Mouse (Mus musculus): ENCODE data around the gene Atxn1. TPM values are rescaled to one million over a fixed set of nuclear protein-coding genes. Genes with fewer than 3 reads are reported as not detected.

Atxn1 gene
- 100 to 1,000 TPM in 1 of 2 experiments, 10 to 100 TPM in 1; 91.3 to 126 TPM for total RNA-seq (2021)

GRCm38 (mm10) chr13:45964853-45965593, at the start of gene Atxn1:
TSS of gene Atxn1 (minus strand) at chr13:45965008.
- intact Hi-C loops (cut with DNase I): loop anchor here (2.0 kb wide), 1 partner anchor 198 kb away; no protein-coding TSS in a partner anchor
- DNase-seq: peak; percentile 72

- DNase-seq: no peak
- intact Hi-C loops (cut with DNase I): no loop called here
These were observed 46.4 kb upstream of the Atxn1 start for GRCm38 (mm10) chr13:46011232-46011631.

- intact Hi-C loops (cut with DNase I): no loop called here
- DNase-seq: no peak
These were observed 45.3 kb upstream of the Atxn1 start for GRCm38 (mm10) chr13:46010075-46010474.

GRCm38 (mm10) chr13:46008831-46009666, 44.2 kb upstream of the Atxn1 start:
- intact Hi-C loops (cut with DNase I): no loop called here
- DNase-seq: peak; percentile 40

- intact Hi-C loops (cut with DNase I): no loop called here
- peak; percentile 38 for DNase-seq
These were observed 41.6 kb upstream of the Atxn1 start for GRCm38 (mm10) chr13:46006211-46007102.

GRCm38 (mm10) chr13:46005656-46006055, 40.8 kb upstream of the Atxn1 start:
- DNase-seq: no peak
- intact Hi-C loops (cut with DNase I): no loop called here

DNA sequence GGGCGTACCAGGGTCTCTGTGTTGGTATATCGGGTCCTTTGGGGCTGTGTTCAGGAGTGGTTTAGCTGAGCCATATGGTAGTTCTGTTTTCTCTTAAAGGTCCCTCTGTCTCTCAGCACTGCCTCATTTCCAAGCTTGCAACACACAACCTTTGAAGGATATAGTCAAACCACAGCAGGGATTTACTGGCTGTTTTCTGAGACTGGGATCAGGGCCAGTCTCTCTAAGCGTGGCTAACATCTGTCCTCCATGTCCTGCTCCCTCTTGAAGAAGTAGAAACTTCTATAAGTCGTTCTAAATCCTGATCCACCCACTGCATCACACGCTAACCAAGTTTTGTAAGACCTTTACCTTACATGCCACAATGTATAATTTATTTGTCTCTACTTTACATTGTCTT, 36.5 kb upstream of the Atxn1 start:
- DNase-seq: no peak
- intact Hi-C loops (cut with DNase I): no loop called here

GRCm38 (mm10) chr13:45992953-45993352, 28.1 kb upstream of the Atxn1 start:
- DNase-seq: no peak
- intact Hi-C loops (cut with DNase I): no loop called here

GRCm38 (mm10) chr13:45990486-45990885, 25.7 kb upstream of the Atxn1 start:
- intact Hi-C loops (cut with DNase I): no loop called here
- no peak for DNase-seq

DNA sequence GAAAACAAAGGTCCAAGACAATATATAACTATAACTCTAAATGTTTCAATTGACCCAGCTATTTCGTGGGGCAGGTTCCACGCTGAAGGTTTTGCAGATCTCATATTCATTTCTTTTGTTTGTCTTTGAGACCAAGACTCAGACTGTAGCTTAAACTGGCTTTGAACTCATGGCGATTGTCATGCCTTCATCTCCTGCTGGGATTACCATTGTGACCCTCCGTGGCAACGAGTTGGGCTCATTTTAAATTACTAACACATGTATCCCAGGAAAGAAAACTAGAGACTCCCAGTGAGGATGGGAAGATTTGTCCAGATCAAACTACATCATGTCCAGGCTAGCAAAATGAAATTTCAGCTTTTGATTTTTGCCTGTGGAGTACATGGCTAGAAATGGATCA, 14.4 kb upstream of the Atxn1 start:
- no peak for DNase-seq
- intact Hi-C loops (cut with DNase I): no loop called here

GRCm38 (mm10) chr13:45976894-45977293, 12.1 kb upstream of the Atxn1 start:
- peak; percentile 64 for DNase-seq
- intact Hi-C loops (cut with DNase I): no loop called here

- intact Hi-C loops (cut with DNase I): no loop called here
- DNase-seq: no peak
These were observed 9.8 kb upstream of the Atxn1 start for GRCm38 (mm10) chr13:45974651-45975050.

DNA sequence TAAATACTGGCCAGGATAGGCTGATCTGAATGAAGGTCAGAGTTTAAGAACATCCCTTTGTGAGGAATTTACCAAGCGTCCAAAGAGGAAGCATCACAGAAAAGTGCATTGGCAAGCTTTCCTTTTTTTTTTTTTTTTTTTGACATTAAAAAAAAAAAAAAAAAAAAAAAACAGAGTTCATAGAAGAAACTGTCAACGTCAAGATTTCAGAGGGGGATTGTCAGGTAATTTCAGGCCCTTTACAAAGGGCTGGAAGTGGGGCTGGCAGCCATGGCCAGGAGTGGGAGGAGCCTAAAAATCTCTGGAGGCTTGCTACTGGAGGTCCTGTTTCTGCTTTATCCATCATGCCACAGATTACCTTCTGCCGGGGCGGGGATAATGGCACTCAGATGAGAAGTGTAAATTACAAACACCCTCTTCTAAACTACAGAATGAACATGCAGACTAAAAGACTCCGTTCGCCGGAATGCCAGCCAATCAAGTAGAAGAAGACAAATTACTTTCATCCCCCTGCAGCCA, 9.2 kb upstream of the Atxn1 start:
- intact Hi-C loops (cut with DNase I): no loop called here

DNA sequence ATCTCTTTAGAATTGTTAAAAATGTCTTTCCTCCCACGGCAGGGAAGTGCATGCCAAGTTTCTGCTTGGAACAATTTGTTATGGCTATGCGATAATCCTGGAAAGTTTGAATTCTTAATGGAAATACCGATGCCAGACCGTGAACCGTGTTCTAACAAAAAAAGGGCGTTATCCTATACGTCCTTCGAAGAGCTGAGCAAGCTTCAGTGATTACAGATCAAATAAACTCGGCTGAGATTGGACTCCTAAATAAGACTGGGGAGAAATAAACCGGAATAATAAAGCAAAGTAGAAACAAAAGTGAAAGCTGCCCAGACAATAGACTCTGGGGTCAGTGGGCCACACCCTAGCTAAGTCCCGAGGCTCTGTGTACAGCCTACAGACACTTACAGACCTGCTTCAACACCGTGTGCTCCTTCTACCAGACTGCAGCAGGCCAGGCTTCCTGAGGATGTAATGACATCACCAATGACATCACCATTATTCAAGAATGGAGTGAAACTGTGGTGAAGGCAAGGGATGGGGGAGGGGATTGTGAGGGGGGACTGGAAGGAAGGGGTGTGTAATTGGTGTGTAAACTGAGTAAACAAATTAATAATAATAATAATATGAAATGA, 6.2 kb upstream of the Atxn1 start:
- no peak for DNase-seq
- intact Hi-C loops (cut with DNase I): no loop called here

More for the DNA sequence above, 9.2 kb upstream of the Atxn1 start:
- no peak for DNase-seq

DNA sequence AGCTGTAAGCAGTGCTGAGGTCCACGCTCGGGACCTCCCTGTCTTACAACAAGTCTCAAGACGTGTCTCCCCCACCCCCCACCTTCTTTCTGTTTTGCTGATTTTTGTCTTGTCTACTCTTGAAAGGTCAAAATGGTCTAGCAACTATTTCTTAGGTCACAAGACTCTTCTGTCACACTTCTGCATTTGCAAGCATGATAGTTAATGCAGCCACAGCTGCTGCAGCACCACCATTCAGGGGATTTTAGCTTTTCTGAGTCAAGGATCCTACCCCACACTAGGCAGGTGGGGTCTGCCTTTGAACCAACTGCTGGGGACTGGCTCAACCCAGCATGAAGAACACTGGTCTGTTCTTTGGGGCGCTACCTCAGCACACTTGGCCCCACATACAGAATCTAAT, 3.4 kb upstream of the Atxn1 start:
- DNase-seq: no peak
- intact Hi-C loops (cut with DNase I): no loop called here

DNA sequence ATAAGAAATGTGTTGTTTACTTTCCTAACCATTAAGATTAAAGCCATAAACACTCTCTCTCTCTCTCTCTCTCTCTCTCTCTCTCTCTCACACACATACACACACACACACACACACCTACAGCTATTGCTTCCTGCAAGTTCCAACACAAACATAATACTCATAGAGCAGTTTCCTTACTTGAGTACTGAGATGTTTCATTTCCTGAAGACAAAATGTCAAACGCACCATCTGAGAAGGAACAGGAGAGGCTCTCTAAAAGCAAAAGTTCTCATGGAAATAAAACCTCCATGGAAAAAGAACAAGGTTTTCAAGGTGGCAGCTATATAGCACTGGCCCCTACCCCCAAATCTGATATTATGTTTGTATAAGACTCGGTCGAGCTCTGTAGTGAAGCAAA, 2.6 kb upstream of the Atxn1 start:
- intact Hi-C loops (cut with DNase I): no loop called here
- DNase-seq: no peak

- no peak for DNase-seq
- intact Hi-C loops (cut with DNase I): no loop called here
These were observed 1.8 kb upstream of the Atxn1 start for GRCm38 (mm10) chr13:45966586-45966985.

DNA sequence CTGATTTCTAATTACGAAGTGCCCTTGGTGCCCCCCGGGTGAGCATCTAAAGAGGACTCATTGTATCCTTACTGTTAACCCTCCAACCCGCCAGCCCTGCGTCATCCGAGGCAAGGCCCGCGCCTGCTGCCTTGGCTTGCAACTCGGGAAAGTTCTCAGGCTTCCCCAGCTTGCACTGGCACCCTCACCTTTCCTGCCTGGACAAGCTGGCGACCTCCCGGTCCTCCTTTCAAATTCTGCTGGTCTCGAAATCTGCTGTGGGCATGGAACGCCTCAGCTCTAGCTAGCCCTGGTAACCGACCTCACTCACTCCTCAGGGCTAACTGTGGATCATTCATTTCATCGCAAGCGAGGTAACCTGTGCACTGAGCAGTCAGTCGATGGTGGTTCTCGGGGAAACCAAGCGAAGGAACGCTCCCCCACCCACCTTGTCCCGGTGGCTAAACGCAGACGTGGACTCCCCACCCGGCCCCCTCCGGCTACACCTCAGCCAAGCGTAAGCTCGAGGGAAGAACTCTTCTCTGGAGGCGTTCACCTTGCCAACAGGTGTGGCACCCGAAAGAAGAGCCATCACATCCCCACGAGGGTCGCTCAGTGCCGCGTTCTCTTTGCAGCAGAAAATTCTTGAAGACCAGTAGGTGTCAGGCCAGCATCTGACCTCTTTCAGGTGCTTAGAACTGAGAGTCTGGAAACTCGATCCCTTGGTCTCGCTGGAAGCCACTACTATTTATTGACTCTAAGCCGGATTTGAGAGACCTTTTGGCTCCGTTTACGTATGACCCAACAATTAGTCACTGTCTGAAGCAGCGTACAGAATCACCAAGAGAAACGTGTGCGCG, 1.0 kb upstream of the Atxn1 start:
- DNase-seq: peak; percentile 18
- intact Hi-C loops (cut with DNase I): loop anchor here (2.0 kb wide), 1 partner anchor 197 kb away; no protein-coding TSS in a partner anchor

- intact Hi-C loops (cut with DNase I): loop anchor here (2.0 kb wide), 1 partner anchor 198 kb away; no protein-coding TSS in a partner anchor
- peak; percentile 66 for DNase-seq
These were observed 416 bp downstream of the Atxn1 start for GRCm38 (mm10) chr13:45964331-45964852.

Data from left cerebral cortex, postnatal 4 days (tissue).